Mouse (Mus musculus): ENCODE measurements at regions not wholly inside any gene's neighbourhood (a gene's known extent, or its start where the extent isn't known, plus 50 kb on each side); places are given as distances from the start of the nearest gene placed in this dataset.

- no peak for DNase-seq (ENCODE audit: low spot score in 2 of 2)
- intact Hi-C loops (cut with DNase I): loop anchor here (5.0 kb wide), 1 partner anchor 68 kb away; no protein-coding TSS in a partner anchor
Observed at GRCm38 (mm10) chr13:38760261-38760660, 101.4 kb upstream of the Eef1e1 start.

- DNase-seq (ENCODE audit: low spot score in 2 of 2): no peak
- intact Hi-C loops (cut with DNase I): no loop called here
Observed at GRCm38 (mm10) chr13:38756629-38757227, 97.9 kb upstream of the Eef1e1 start.

- DNase-seq (ENCODE audit: low spot score in 2 of 2): peak; percentile 17 to 38
Observed at GRCm38 (mm10) chr13:38753722-38754121, 94.9 kb upstream of the Eef1e1 start.

GRCm38 (mm10) chr13:38751876-38752275, 93.0 kb upstream of the Eef1e1 start:
- intact Hi-C loops (cut with DNase I): no loop called here
- DNase-seq (ENCODE audit: low spot score in 2 of 2): no peak

More at GRCm38 (mm10) chr13:38753722-38754121, 94.9 kb upstream of the Eef1e1 start:
- intact Hi-C loops (cut with DNase I): no loop called here

- intact Hi-C loops (cut with DNase I): no loop called here
Observed at GRCm38 (mm10) chr13:38740066-38740465, 81.2 kb upstream of the Eef1e1 start.

GRCm38 (mm10) chr13:38736361-38737035, 77.6 kb upstream of the Eef1e1 start:
- no peak for DNase-seq (ENCODE audit: low spot score in 2 of 2)
- intact Hi-C loops (cut with DNase I): no loop called here

More at GRCm38 (mm10) chr13:38740066-38740465, 81.2 kb upstream of the Eef1e1 start:
- no peak for DNase-seq (ENCODE audit: low spot score in 2 of 2)

GRCm38 (mm10) chr13:38735294-38735693, 76.4 kb upstream of the Eef1e1 start:
- intact Hi-C loops (cut with DNase I): no loop called here
- no peak for DNase-seq (ENCODE audit: low spot score in 2 of 2)

- DNase-seq (ENCODE audit: low spot score in 2 of 2): no peak
- intact Hi-C loops (cut with DNase I): no loop called here
Observed at GRCm38 (mm10) chr13:38733246-38733645, 74.4 kb upstream of the Eef1e1 start.

- intact Hi-C loops (cut with DNase I): no loop called here
- no peak for DNase-seq (ENCODE audit: low spot score in 2 of 2)
Observed at GRCm38 (mm10) chr13:38725452-38725851, 66.6 kb upstream of the Eef1e1 start.

GRCm38 (mm10) chr13:38721166-38721565, 62.3 kb upstream of the Eef1e1 start:
- no peak for DNase-seq (ENCODE audit: low spot score in 2 of 2)
- intact Hi-C loops (cut with DNase I): no loop called here

GRCm38 (mm10) chr13:38714838-38715237, 56.0 kb upstream of the Eef1e1 start:
- no peak for DNase-seq (ENCODE audit: low spot score in 2 of 2)
- intact Hi-C loops (cut with DNase I): no loop called here

All from left cerebral cortex, postnatal 36 days (tissue).